Mouse (Mus musculus) kidney, postnatal 14 days (tissue): Measurements from ENCODE around the gene Prkg1.
"Not testable (repeated sequence)": the region's sequence is repeated elsewhere in the genome, so short reads cannot be mapped to it uniquely, and the experiment has no call there.

ENCODE experiments used
- DNase-seq: peaks from one replicate; pipeline ENCODE4 v3.0.0; 2022; ENCODE audit warnings: mixed read lengths

Gene Prkg1

DNA sequence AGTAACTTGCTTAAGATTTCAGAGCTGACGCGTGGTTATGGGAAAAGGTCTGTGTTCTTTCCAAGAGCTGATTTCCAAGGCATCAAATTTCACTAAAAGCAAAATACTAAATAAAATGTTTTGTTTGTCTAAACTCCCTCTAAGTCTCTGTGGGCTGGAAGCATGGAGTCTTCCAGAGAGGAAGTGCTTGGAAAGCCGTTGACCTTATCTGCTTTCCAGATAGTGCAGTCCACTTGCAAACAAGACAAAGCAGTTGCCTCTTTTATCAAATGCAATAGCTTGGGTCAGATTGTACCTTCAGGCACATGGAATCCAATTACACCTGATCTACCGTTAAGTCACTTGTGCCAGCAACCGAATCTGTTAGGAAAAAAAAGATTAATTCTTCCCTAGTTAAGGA, 340.5 kb downstream of the Prkg1 start:
- peak; percentile 21 for DNase-seq

DNA sequence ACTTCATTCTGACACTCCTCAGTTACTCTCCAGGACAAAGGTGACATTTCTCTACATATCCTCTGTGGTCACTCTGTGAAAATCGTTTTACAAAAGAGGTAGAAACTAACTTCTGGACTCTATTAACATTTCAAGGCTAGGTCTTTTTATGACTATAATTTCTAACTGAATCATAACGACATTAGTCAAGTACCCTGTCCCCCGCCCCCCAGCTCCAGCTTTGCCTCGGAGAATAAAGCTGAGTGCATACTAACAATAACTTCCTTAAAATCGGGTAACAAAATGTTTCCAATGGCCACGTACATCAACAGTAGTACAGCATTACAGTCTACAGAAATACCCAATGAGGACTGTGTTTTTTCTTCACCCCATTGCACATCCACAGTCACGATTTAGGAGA, 351.3 kb downstream of the Prkg1 start:
- DNase-seq = no peak

- no peak for DNase-seq
Measured at GRCm38 (mm10) chr19:31396096-31396495, 368.7 kb downstream of the Prkg1 start.

DNA sequence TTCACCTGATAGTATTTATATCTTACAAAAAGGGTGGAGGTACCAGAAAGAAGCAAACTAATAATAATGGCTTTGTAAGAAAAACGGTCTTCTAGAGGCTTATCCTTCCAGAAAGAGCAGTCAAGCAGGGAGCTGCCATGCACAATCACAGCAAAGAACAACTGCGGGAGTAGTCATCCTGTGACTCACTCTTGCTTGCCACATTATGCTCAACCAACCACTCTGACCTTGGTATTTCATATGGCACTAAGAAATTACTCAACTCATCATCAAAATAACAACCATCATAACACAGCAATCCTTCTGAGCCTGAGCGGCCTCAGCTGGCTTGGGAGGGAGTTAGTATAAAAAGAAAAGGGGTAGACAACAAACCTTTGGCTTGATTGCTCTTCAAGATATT, 379.5 kb downstream of the Prkg1 start:
- DNase-seq = no peak

DNA sequence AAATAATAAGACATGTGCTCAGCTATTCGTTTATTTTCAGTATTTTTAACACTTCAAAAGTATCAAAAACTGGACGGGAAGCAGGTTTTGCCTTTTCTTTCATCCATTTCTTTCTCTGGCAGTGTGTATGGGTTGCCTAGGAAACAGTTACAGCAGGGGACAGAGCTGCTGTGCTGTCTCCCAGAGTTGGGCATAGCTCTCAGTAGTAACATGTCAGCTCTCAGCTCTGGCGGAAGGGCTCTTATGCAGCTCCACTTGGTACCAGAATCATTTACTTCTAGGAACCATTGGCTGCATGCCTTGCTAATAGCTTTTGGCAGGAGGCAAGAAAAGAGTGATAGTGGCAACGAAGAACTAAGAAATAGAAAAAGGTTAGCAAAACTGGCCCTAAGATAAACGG, 381.0 kb downstream of the Prkg1 start:
- DNase-seq = no peak

GRCm38 (mm10) chr19:31370106-31370505, 394.7 kb downstream of the Prkg1 start:
- peak; percentile 27 for DNase-seq

DNA sequence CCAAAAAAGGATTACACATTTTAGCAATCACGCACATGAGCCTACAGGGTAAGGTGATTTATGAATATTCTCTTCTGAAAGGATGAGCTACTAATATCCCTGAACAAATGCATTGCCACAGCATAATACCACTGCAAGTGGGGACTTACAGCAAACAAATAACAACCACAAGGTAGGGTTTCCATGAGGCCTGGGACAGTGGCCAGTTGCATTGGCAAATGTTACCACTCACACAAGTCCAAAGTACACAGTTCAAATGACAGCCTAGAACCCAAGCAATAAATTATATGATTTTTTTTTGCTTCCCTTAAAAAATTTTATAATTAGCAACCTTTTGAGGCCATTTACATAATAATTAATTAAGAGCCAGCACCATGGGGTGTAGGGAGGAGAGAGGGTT, 395.7 kb downstream of the Prkg1 start:
- DNase-seq = no peak

DNA sequence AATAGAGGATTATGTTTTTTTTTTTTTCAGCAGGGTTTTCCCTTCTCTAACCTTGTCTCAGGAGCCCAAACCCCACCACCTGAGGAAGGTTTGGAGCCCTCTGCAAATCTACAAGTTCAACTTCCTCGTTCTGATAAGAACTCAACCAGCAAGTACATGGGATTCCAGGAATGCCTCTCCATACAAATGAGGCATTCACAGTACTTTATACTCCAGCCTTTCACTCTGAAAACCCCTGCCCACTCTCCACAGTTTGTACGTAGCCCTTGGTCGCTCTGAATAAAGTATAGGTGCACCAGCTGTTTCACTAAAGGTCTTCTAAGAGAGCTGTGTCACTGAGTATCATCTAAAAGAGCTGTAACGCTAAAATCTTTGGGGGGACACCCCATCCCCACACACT, 402.8 kb downstream of the Prkg1 start:
- DNase-seq = no peak

DNA sequence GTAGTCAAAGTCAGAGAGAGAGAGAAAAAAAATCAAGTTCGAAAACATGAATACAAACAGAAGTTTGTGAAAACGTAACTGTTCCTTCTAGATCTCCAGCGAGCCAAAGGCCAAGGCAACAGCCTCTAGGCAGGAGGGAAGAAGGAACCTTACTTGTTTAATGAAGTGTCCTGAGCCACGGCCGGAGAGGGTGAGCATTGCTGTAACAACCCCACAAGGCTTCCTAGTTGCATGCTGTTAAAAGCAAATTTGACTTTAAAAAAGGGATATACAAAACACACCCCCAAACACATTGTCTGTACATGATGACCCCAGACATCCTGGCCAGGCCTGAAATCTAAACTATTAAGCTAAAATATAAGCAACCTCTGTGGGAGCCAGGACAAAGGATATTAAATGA, 403.3 kb downstream of the Prkg1 start:
- no peak for DNase-seq

GRCm38 (mm10) chr19:31361161-31361560, 403.7 kb downstream of the Prkg1 start:
- peak; percentile 21 for DNase-seq

- DNase-seq = no peak
Measured at GRCm38 (mm10) chr19:31354959-31355358, 409.9 kb downstream of the Prkg1 start.

GRCm38 (mm10) chr19:31352784-31353183, 412.0 kb downstream of the Prkg1 start:
- DNase-seq = not testable (repeated sequence)

DNA sequence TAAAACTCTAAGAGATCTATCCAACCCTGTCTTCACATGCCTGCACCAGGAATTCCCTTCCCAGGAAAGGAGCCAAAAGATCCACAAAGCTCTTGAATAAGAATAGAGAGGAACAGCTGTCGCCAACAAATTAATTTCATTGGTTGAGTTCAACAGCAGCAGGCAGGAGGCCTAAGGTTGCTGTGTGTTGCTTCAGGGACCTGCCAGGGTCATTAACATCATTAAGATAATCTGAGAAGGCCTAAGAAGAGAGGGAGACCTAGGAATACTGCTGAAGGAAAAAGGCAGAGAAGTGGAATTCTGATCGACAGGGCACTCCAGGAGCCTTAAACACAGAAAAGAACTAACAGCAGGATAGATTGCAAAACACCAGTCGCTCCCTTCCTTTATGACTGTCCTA, 413.0 kb downstream of the Prkg1 start:
- no peak for DNase-seq

DNA sequence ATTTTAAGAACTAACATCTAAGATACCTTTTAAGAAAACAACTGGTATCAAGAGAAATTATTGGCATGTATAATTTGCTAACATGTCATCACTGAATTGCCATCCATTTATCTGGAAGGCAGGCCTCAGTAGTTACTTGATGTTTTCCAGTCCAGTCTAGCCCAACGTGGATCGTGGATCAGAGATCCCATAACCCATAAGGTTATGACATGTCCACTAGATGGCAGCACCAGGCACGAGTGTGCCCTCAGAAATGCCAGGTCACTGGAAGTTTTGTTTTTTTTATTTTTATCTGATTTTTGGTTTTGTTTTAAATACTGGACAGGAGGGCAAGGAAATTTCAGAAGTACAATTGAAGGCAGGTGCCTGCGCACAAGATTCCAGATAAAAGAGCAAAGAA, 422.7 kb downstream of the Prkg1 start:
- DNase-seq = peak; percentile 61

DNA sequence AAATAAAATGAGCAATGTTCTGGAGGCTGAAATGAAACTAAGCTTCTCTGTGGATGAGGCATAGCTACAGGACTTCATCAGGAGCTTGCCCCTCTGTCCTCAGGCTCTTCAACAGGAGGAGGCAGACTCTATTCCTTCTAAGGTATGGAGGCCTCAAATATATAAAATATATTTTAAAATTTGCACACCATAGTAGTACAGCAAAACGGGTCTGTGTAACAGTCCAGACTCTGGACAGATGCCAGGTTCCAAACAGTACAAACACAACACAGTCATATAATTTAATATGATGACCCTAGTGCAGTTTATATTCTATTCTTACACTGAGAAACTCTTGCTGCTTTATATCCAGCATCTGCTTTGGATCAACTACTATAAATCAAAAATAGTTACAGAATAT, 423.9 kb downstream of the Prkg1 start:
- DNase-seq = peak; percentile 27

DNA sequence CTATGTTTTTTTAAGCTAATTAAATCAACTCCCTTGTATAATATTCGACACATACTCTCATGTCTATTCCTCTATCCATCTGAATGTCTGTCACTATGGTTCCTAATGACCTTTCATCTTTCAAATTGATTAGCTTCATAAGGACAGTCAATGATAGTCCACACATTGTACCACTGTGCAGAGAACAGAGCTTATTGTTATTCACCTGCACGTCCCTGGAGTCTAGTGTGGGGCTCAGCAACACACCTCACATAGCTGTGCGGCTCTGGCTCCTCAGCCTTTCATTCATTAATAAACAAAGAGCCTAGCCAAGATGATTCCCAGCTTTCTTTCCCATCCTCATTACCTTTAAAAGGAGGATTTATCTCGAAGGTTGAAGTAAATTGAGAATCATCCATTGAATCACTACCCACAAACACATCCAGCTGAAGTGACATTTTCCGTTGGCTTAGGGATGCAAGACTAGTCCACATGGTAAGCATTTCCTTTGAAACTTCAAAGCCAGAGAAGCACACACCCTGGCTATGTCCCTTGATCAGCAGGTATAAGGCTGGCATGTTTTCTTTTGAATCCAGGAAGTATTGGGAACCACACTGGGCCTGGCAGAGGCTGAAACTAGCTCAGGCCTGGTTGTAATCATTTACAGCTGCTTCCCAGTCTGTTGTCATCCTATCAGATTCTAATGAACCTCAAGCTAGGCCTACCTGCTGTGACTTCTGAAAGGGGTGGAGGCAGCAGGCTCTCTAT, 426.3 kb downstream of the Prkg1 start:
- DNase-seq = no peak

DNA sequence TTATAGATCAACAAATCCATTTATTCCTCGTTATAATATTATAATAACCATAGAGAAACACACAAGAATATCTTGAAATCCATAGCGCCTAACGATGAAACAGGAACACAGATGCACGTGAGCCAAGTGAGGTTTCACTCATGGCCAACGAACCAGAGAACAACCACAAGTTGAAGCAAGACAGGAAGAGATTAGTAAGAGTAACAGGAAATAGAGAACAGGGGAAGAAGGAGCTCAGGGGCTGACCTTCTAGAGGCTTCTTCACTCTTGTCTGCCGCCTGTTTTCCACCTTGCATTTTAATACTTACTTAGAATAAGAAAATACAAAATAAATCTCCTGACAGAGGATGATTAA, 427.0 kb downstream of the Prkg1 start:
- DNase-seq = no peak

GRCm38 (mm10) chr19:31337163-31337862, 427.5 kb downstream of the Prkg1 start:
- DNase-seq = no peak

DNA sequence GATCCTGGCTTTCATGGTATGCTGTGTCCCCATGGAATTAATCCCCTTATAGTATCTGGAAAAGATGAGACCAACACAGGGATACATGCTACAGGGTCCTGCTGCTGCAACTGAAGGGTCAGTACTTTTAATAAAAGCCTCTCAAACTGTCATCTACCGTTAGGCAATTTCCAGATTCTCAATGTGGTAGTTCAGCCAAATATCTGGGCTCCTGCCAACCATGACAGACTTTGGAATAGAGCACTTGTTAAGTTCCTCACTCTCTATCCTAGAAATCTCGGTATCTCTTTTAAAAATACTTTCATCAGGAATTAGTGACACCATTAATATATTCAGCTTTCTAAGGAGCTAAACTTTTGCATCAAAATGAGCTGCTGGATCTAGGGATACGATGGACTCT, 428.5 kb downstream of the Prkg1 start:
- DNase-seq = no peak

- no peak for DNase-seq
Measured at GRCm38 (mm10) chr19:31329893-31330292, 434.9 kb downstream of the Prkg1 start.

DNA sequence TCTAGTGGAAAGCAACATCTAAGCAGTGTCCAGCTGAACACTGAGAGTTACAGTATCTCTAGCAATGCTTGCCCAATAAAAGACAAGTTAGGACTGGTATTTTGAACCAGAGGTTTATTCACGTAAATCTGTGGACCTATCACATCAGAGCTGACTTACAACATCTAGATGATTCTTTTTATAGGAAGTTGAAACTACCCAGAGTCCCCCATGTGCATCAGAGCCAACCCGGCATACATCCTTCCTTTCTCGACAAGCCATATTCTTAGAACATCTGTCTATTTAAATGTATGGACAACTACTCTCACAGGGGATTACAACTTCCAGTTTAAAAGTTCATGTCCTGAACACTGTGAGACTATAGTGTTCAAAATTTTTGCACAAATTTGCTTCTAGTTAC, 460.1 kb downstream of the Prkg1 start:
- DNase-seq = no peak

DNA sequence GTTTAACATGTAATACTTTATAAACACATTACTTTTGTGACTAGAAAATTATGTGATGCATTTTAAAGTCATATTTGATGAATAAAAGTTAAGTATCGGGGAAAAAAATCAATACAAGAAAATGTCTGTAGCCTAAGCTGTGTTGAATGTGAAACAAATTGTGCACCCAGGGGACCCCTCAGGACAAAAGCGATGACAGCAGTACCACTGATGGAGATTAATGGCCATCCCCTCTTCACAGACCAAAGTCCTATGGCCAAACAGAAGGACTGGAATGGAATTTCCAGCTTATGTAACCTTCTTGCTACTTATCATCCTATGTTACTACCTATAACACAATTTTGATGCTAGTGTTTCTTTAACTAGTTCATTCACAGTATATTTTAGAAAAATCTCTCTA, 473.6 kb downstream of the Prkg1 start:
- DNase-seq = no peak

- no peak for DNase-seq
Measured at GRCm38 (mm10) chr19:31284581-31284980, 480.3 kb downstream of the Prkg1 start.

DNA sequence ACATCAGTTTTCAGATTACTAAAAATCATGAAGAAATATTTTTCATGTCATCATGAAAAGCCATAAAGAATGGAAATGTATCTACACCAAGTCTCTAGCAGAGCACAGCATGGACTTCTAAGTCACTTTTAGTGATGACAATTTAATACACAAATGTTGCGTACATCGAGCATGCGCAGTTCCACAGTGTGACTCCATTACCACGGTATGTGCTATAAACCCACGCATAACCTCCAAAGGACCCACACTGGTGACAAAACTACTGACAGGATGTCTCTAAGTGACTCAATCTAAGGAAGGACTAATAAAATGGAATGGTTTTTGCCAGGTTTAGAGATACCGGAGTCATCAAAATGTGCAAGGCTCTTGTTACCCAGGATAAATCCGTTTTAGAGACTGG, 480.7 kb downstream of the Prkg1 start:
- DNase-seq = no peak

GRCm38 (mm10) chr19:31283617-31284016, 481.2 kb downstream of the Prkg1 start:
- no peak for DNase-seq
